Mouse (Mus musculus) thymus, postnatal 0 days (tissue): Measurements from ENCODE around the gene Tmem87b. TPM values are rescaled to one million over a fixed set of nuclear protein-coding genes. Genes with fewer than 3 reads are reported as not detected.

ENCODE experiments used
- DNase-seq: peaks from one replicate; pipeline ENCODE4 v3.0.0-alpha.2; 2015; ENCODE audit warnings: low spot score
- polyA plus RNA-seq: library from polyadenylated mRNA; unstranded; fragments of >200 nt; fragmentation: Nextera tagmentation; extraction: Ambion mirVana; gene quantifications from 2 replicates; pipeline ENCODE4 v1.2.1, GENCODE M21; 2015

Tmem87b gene
- polyA plus RNA-seq = 24.3 and 30.6 TPM in 2 replicates

GRCm38 (mm10) chr2:128817786-128818681 is at the start of gene Tmem87b:
Gene Tmem87b (plus strand): TSS chr2:128818118.
- DNase-seq = peak; percentile 97

DNA sequence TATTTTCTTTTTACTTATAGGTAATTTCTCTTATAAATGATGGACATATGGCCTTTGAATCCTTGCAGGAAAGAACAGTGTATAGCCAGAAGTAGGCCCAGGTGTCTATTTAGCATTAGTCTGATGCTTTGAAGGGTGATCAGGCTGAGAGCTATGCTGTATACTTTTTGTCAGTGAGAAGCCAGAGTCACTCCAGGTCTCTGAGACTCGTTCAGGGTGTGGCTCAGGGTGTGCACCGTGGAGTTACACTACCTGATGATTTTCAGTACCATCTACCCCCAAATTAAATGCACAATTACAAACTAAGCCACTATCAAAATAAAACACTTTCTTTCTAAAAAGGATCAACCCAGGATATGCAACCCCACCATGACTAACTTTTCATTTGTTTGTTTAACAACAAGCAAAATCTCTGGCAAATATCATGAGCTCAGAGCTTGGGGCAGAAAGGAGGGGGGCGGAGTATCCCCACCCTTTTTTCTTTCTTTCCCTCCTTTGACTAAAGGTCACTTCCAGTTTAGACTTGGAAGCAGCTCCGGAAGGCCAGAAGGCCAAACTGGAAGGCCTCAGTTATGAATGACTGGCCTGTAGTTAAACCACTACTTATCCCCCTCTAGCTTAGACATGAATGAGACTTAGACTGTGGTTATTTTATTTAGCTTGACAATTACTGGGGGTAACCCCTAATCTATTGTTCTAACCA is 49.2 kb upstream of the Tmem87b start:
- DNase-seq = no peak

DNA sequence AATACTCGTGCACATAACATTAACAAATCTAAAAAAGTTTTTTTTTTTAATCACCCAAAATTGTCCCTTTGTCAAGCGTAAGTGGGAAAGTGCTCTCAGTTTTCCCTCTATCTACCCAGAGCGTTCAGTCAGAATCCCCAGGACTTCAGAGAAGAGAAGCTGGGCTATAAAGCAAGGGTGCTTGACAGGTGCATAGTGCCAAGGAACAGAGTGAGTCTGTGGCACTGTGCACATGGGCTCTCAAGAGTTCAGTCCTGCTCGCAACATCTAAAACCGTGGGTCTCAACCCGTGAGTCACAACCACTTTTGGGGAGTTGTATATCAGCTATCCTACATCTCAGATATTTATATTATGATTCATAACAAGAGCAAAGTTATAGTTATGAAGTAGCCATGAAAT is 47.4 kb upstream of the Tmem87b start:
- no peak for DNase-seq

GRCm38 (mm10) chr2:128771048-128771447 is 46.9 kb upstream of the Tmem87b start:
- DNase-seq = no peak

DNA sequence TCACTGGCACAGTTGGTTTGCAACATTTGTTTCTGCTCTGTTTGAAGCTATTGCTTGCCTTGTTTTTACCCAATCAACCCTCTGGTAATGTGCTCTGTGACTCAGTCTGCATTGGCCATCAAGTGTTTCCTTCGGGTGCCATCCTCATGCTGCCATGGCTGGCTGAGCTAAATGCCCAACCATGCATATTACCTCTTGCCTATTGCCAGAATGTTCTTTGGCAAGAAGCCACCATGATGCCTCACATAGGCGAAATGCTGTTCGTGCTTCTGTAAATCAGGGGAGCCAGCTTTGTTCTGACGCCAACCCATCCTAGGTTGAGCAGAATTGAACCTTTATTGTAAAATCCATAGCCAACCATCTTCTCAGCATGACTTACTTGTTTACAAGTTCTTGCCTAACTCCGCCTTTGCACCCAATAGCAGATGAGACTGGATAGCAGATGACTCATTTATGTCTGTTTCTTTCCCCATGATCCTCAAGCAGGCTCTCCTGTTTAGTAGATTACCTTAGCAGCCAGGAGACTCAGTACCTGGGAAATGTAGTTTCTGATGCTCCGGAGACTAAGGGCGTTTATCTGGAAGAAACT is 46.1 kb upstream of the Tmem87b start:
- DNase-seq = no peak

DNA sequence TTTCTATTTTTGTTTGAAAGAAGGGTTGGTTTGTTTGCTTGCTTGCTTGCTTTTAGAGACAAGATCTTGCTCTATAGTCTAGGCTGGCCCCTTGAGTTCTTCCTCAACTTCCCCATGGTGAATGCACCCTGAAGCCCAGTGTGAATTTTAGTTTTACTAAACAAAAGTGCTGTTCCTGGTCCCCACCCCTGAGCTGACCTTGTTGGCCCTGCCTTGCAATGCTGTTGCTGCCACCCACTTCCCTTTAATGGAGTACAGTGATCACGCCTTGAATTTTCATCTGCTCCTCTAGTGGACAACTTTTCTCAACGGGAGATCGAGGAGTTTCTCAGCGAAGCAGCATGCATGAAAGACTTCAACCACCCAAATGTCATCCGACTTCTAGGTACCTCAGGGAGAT is 35.7 kb upstream of the Tmem87b start:
- no peak for DNase-seq

DNA sequence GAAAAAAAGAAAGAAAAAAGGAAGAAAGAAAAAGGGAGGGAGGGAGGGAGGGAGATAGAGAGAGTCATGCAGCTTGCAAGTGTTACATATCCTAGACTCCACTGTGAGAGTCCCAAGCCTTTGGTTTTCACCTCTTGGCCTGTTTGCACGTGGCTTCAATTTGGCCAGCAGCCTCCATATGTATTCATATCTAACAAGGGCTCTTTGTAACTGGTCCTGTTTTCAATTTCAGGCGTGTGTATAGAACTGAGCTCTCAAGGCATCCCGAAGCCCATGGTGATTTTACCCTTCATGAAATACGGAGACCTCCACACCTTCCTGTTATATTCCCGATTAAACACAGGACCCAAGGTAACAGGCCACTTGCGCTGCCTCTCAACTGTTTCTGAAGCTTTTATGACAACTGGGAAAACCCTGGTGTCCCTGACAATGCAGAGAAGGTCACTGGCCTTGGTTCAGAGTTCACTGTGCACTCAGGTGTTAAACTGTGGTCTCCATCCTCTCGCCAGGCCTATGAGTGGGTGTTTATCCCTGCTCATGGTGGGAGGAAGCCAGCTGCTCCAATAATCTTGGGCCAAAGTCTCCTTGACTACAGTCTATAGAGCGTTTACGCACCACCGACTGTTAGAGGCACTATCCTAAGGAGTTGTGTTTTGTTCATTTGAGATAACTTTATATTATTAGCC is 34.1 kb upstream of the Tmem87b start:
- DNase-seq = no peak

DNA sequence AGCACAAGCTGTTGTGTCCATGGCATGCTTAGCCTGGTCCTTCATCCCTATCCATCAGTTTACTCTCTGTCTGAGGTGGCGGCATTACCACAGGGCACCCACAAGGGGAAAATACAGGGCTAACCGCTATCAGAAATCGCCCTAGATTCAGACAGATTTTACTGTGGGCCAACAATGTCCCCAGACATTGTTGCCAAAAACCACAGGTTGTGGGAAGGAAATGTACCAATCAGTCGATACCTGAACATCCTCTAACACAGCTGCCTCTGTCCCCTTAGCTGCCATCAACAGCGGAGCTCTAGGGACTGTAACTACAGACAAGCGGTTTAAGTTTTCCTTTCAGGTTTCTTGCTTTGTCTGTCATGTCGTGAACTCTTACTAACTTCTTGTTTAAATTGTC is 33.1 kb upstream of the Tmem87b start:
- DNase-seq = no peak

- no peak for DNase-seq
Observed at GRCm38 (mm10) chr2:128786341-128786740, 31.6 kb upstream of the Tmem87b start.

GRCm38 (mm10) chr2:128786795-128787194 is 31.1 kb upstream of the Tmem87b start:
- DNase-seq = no peak

DNA sequence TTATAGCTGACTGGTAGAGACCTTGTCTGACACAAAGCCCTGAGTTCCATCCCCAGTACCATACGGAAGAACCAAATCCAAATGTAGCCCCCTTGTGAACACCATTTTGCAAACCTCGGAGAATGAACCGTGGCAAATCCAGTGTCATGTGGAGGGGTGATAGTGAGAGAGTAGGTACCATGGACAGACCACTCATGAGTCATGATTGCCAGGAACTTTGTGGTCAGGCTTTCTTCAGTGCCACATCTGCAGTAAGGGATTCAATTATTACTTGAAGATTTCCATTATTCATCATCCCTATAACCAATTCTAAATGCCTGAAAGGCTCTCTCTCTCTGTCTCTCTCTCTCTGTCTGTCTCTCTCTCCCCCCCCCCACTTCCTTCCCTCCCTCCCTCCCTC is 30.1 kb upstream of the Tmem87b start:
- no peak for DNase-seq

GRCm38 (mm10) chr2:128790875-128791614 is 26.9 kb upstream of the Tmem87b start:
- DNase-seq = no peak

DNA sequence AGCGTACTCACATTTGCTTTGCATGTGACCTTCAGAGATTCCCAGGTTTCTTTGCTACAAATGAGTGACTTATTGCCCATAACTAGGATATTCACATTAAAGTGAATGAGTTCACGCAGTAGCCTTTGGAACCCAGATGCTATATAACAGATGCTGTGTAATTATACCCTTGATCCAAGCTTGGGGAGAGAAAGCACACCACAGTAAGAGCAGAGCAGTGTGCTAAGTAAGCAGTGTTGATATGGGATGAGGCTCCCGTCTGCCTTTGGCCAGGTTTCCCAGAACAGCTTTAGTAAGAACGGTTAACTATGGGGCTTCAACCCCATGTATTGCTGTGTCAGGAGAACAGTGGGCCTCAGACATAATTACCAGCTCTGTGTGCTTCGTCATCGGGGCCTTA is 24.0 kb upstream of the Tmem87b start:
- no peak for DNase-seq

- DNase-seq = no peak
Observed at GRCm38 (mm10) chr2:128796463-128796862, 21.5 kb upstream of the Tmem87b start.

DNA sequence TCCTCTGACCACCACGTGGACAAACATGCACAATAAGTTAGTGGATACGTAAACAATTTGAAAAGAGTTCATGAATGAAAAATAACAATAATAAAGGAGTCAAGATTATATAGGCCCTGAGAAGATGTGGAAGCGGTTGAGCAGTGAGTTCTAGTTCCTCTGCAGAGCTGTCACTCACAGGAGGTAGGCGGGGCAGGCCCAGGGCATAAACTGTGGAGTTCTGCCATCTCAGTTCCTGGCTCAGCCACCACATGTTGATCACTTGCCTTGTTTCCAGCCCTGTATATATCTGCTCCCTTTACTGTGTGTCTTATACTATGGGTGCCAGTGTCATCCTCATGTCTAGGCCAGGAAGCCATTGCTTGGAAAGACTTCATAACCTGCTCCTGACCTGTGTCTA is 14.5 kb upstream of the Tmem87b start:
- DNase-seq = no peak

DNA sequence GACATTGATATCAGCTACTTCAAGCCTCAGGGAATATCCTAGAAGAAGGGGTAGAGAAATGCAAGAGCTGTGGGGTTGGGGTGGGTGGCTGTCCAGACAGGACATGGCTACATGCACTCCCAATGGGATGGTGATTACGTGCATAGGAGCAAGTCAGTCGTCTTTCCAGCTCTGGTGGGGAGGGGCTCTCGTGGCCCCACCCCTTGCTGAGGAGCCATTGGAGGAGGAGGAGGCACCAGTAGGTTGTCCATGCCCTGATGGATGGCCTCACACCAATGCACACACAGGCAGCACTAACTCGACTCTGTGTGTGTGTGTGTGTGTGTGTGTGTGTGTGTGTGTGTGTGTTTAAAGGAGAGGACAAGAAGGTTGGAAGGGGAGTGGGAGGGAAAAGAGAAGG is 12.6 kb upstream of the Tmem87b start:
- no peak for DNase-seq

- no peak for DNase-seq
Observed at GRCm38 (mm10) chr2:128806561-128806960, 11.4 kb upstream of the Tmem87b start.

DNA sequence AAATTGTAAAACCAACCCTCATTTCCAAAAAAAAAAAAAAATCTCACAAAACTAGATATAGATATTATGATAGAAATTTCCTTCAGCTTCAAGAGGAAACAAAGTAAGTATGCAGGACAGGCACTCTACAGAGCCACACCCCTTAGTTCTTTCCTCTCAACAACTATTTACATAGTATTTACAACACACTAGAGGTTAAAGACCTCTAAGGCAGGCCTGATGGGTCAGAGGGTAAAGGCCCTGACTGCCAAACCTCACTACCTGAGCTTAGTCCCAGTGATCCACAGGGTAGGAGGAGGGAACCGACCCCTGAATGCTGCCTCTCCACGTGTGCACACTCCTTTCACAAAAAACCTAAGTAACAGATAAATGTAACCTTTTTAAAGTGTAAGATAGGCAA is 5.2 kb upstream of the Tmem87b start:
- no peak for DNase-seq

GRCm38 (mm10) chr2:128816311-128816710 is 1.6 kb upstream of the Tmem87b start:
- DNase-seq = no peak

- no peak for DNase-seq
Observed at GRCm38 (mm10) chr2:128816916-128817315, 1.0 kb upstream of the Tmem87b start.

DNA sequence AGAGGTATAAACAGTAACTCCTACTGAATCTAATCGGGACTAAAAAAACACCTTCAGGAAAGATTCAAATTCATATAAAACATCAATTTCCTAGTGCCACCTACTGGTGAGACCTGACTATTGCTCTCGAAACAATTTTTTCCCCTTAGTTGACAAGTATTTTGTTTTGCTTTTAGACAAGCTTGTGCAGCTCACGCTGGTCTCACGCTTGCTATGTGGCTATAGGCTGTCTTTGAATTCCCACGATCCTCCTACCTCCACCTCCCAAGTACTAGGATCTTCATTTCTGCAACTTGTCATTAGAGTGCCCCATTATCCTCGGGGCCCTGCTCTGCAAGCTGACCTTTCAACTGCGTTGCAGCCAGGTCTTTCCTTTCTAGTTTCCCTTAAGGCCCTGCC is 532 bp upstream of the Tmem87b start:
- DNase-seq = peak; percentile 78
